Mouse (Mus musculus) forebrain, postnatal 0 days (tissue): ENCODE measurements around the gene Fgf15. TPM values are rescaled to one million over a fixed set of nuclear protein-coding genes. Genes with fewer than 3 reads are reported as not detected.
A peak's percentile ranks its signal among the peaks of the same experiment; 100 is the strongest.

Source experiments
- ATAC-seq: fragments of 200-750 bp; cut with Nextera tagmentation; 2 replicates; pipeline ENCODE4 v1.8.0; 2017; ENCODE audit warnings: mild to moderate bottlenecking, moderate library complexity
- DNase-seq: peaks from one replicate; pipeline ENCODE4 v3.0.0-alpha.2; 2015
- H3K27ac ChIP-seq: fragments of 300-500 bp; sonication (generic); 2 replicates; pipeline ENCODE4 v1.5.1; 2014; ENCODE audit warnings: low read depth, mild to moderate bottlenecking, antibody characterized with exemption, low read length, moderate library complexity, mixed read lengths
- H3K27me3 ChIP-seq: fragments of 300-500 bp; sonication (generic); 2 replicates; pipeline ENCODE4 v1.6.1; 2014; ENCODE audit warnings: mild to moderate bottlenecking, low read length, mixed read lengths; ENCODE audit not compliant: insufficient read depth
- H3K36me3 ChIP-seq: fragments of 300-500 bp; sonication (generic); 2 replicates; pipeline ENCODE4 v1.6.1; 2014; ENCODE audit warnings: mild to moderate bottlenecking, moderate library complexity; ENCODE audit not compliant: insufficient read depth
- H3K4me1 ChIP-seq: fragments of 300-500 bp; sonication (generic); 2 replicates; pipeline ENCODE4 v1.6.1; 2014; ENCODE audit warnings: antibody characterized with exemption; ENCODE audit not compliant: insufficient read depth
- H3K4me2 ChIP-seq: fragments of 300-500 bp; sonication (generic); 2 replicates; pipeline ENCODE4 v1.6.1; 2014; ENCODE audit warnings: low read depth, mild to moderate bottlenecking, moderate library complexity
- H3K4me3 ChIP-seq: fragments of 300-500 bp; sonication (generic); 2 replicates; pipeline ENCODE4 v1.5.1; 2014; ENCODE audit warnings: low read depth, low read length, mixed read lengths
- H3K9ac ChIP-seq: fragments of 300-500 bp; sonication (generic); 2 replicates; pipeline ENCODE4 v1.6.1; 2014; ENCODE audit warnings: mild to moderate bottlenecking
- H3K9me3 ChIP-seq: fragments of 300-500 bp; sonication (generic); 2 replicates; pipeline ENCODE4 v1.6.1; 2016; ENCODE audit warnings: low read length
- CTCF ChIP-seq: sonication (generic); IDR thresholded peaks from 2 replicates; pipeline ENCODE4 v1.5.1; 2016; ENCODE audit warnings: antibody characterized with exemption, control low read depth, low read depth
- WGBS: fragments of 180-500 bp; shearing (Covaris S2); extraction: QIAGEN DNeasy Blood & Tissue Kit; methylation state at CpG from one replicate; pipeline ENCODE4 v1.1.7; 2014; 5-methylcytosine and 5-hydroxymethylcytosine counted together
- polyA plus RNA-seq: library from polyadenylated mRNA; unstranded; fragments of >200 nt; fragmentation: Nextera tagmentation; extraction: Ambion mirVana; gene quantifications from 2 replicates; pipeline ENCODE4 v1.2.1, GENCODE M21; 2015
- total RNA-seq: library from RNA; depleted of rRNA; stranded (reverse); fragments of >200 nt; gene quantifications from 2 replicates; pipeline ENCODE4 v1.2.3, GENCODE M21; 2014

Gene Fgf15
- total and polyA plus RNA-seq, 2 experiments from 2014 or later, result 4.0 to 6.1 TPM

GRCm38 (mm10) chr7:144861056-144861768 is 35.1 kb upstream of the Fgf15 start:
- ATAC-seq (no peak), DNase-seq (no peak)
- no peak overlapping the region for H3K27ac ChIP-seq
- TF ChIP-seq CTCF, result no peak
- no peaks in the 10 kb centered on the region for H3K4me1 ChIP-seq
- H3K9me3 ChIP-seq, result no peaks in the 10 kb centered on the region
- no peaks in the 10 kb centered on the region for H3K36me3 ChIP-seq
- 1% methylated on average over 67 of the region's 72 CpGs for WGBS
- H3K4me3 ChIP-seq, result peak overlapping the region; percentile 16
- H3K4me2 ChIP-seq, result peak overlapping the region; percentile 19
- peaks cover 58% of the 10 kb centered on the region for H3K27me3 ChIP-seq
- H3K9ac ChIP-seq, result no peak overlapping the region

GRCm38 (mm10) chr7:144861769-144862070 is 34.6 kb upstream of the Fgf15 start:
- WGBS, result under 1% methylated on average over 27 of the region's 28 CpGs
- H3K9ac ChIP-seq, result no peak overlapping the region
- DNase-seq (no peak), ATAC-seq (no peak)
- peak overlapping the region; percentile 19; the same call in 1 of the 2 replicates for H3K4me2 ChIP-seq
- no peaks in the 10 kb centered on the region for H3K9me3 ChIP-seq
- no peak for TF ChIP-seq CTCF
- peak overlapping the region; percentile 16; the same call in 1 of the 2 replicates for H3K4me3 ChIP-seq
- no peaks in the 10 kb centered on the region for H3K4me1 ChIP-seq
- H3K36me3 ChIP-seq, result no peaks in the 10 kb centered on the region
- H3K27me3 ChIP-seq, result peaks cover 59% of the 10 kb centered on the region
- H3K27ac ChIP-seq, result no peak overlapping the region

- no peaks in the 10 kb centered on the region for H3K36me3 ChIP-seq
- ATAC-seq (no peak), DNase-seq (no peak)
- H3K9ac ChIP-seq, result no peak overlapping the region
- no peaks in the 10 kb centered on the region for H3K4me1 ChIP-seq
- H3K4me3 ChIP-seq, result no peak overlapping the region
- under 1% methylated on average over 15 of the region's 15 CpGs for WGBS
- TF ChIP-seq CTCF, result no peak
- peaks cover 59% of the 10 kb centered on the region for H3K27me3 ChIP-seq
- H3K27ac ChIP-seq, result no peak overlapping the region
- no peaks in the 10 kb centered on the region for H3K9me3 ChIP-seq
- H3K4me2 ChIP-seq, result no peak overlapping the region; the same call in 1 of the 2 replicates
Observed at GRCm38 (mm10) chr7:144862126-144862525, 34.2 kb upstream of the Fgf15 start.

- ATAC-seq (no peak), DNase-seq (no peak)
- Histone ChIP-seq H3K9me3 (no peaks in the 10 kb centered on the region), H3K4me2 (no peak overlapping the region), H3K27me3 (peaks cover 59% of the 10 kb centered on the region), H3K9ac (no peak overlapping the region), H3K36me3 (no peaks in the 10 kb centered on the region), H3K4me3 (no peak overlapping the region), H3K27ac (no peak overlapping the region), H3K4me1 (no peaks in the 10 kb centered on the region)
- 3% methylated on average over 18 of the region's 18 CpGs for WGBS
- no peak for TF ChIP-seq CTCF
Observed at GRCm38 (mm10) chr7:144862712-144863111, 33.6 kb upstream of the Fgf15 start.

- H3K9ac ChIP-seq, result no peak overlapping the region
- H3K4me2 ChIP-seq, result no peak overlapping the region
- DNase-seq (no peak), ATAC-seq (no peak)
- H3K36me3 ChIP-seq, result no peaks in the 10 kb centered on the region
- H3K4me1 ChIP-seq, result no peaks in the 10 kb centered on the region
- no peak overlapping the region for H3K27ac ChIP-seq
- 6% methylated on average over 11 of the region's 11 CpGs for WGBS
- no peak overlapping the region for H3K4me3 ChIP-seq
- no peaks in the 10 kb centered on the region for H3K9me3 ChIP-seq
- H3K27me3 ChIP-seq, result peaks cover 59% of the 10 kb centered on the region
- no peak for TF ChIP-seq CTCF
Observed at GRCm38 (mm10) chr7:144863196-144863595, 33.1 kb upstream of the Fgf15 start.

- no peaks in the 10 kb centered on the region for H3K4me1 ChIP-seq
- no peak overlapping the region for H3K27ac ChIP-seq
- H3K27me3 ChIP-seq, result peaks cover 55% of the 10 kb centered on the region
- H3K9me3 ChIP-seq, result no peaks in the 10 kb centered on the region
- 38% methylated on average over 3 of the region's 3 CpGs for WGBS
- H3K36me3 ChIP-seq, result no peaks in the 10 kb centered on the region
- no peak for TF ChIP-seq CTCF
- no peak overlapping the region for H3K4me3 ChIP-seq
- no peak overlapping the region for H3K9ac ChIP-seq
- no peak overlapping the region for H3K4me2 ChIP-seq
- DNase-seq (no peak), ATAC-seq (no peak)
Observed at GRCm38 (mm10) chr7:144864160-144864670, 32.1 kb upstream of the Fgf15 start.

- no peak for TF ChIP-seq CTCF
- no peak for DNase-seq
- no peak for ATAC-seq
- Histone ChIP-seq H3K4me2 (no peak overlapping the region), H3K9ac (no peak overlapping the region), H3K27ac (no peak overlapping the region), H3K4me3 (no peak overlapping the region), H3K9me3 (no peaks in the 10 kb centered on the region), H3K27me3 (peaks cover 34% of the 10 kb centered on the region), H3K36me3 (no peaks in the 10 kb centered on the region), H3K4me1 (no peaks in the 10 kb centered on the region)
- 68% methylated on average over 4 of the region's 4 CpGs for WGBS
Observed at GRCm38 (mm10) chr7:144867161-144867560, 29.2 kb upstream of the Fgf15 start.
